Mouse (Mus musculus) cerebellum, postnatal 36 days (tissue): Measurements from ENCODE around the gene Fastk.
"Not testable (repeated sequence)": the region's sequence is repeated elsewhere in the genome, so short reads cannot be mapped to it uniquely, and the experiment has no call there.

Source experiments
- DNase-seq, 2 experiments: peaks; one replicate each; pipeline ENCODE4 v3.0.0; 2021 to 2022; ENCODE audit warnings: mixed read lengths in 2 of 2

The Fastk gene

DNA sequence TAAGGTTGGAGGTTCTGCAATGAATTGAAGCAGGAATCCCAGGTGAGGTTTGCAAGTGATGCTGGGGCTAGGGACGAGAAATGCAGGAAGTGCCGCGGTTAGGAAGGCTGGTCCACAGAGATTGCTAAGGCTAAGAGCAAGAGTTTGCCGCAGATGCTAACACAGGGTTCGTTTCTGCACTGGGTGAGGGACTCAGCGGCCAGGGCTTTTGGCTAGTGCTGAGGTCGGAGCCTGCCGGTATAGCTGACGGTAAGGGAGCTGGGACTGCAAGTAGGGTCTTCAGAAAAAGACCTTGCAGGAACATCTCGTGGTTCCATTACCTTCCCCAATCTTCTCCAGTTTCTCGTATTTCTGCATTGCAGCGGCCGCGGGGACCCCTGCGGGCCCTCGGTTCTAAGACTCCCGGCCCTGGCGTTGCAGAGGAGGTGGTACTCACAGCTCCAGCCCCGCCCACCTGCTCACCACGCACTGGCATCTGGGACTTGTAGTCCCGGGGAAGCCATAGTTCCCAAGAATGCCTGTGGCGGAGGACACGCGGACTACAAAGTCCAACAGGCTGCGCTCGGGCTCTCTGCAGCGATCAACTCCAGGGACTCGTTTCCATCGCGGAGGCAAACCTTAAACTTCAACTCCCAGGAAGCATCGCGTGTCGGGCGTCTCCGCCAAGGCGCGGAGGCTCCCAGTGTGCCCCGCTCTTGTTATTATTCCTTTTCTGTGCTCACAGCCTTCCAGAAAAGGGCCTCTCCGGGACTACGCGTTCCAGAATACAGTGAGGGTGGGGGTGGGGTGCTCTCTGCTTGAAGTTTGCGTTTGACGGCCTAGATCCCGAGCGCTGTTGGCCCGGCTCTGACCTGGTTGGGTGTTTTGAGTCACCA is 21.7 kb downstream of the Fastk start, which contains the start of the genes Cdk5 and Slc4a2:
Gene Cdk5, minus strand, starts transcription at position 402 of the 875 bp plus-strand sequence.
Gene Slc4a2, plus strand, starts transcription at position 709 of the 875 bp plus-strand sequence.
- DNase-seq, result peak; percentile 98

DNA sequence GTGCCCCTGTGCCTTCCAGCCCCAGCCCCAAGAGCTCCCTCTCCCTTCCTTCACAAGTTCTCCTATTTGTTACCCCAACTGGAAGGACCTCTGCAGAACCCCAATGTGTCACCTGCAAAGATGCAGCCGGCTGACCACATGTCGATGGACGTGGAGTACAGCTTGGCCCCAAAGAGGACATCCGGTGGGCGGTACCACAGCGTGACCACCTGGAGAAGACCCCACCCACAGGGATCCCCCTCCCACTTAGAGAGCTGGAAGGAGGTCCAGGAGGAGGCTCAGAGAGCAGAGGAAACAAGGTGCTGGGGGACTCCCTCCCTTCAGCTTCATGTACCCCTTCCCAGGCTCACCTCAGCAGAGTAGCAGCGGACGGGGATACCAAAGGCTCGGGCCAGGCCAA is 24.7 kb downstream of the Fastk start:
- DNase-seq, result no peak

DNA sequence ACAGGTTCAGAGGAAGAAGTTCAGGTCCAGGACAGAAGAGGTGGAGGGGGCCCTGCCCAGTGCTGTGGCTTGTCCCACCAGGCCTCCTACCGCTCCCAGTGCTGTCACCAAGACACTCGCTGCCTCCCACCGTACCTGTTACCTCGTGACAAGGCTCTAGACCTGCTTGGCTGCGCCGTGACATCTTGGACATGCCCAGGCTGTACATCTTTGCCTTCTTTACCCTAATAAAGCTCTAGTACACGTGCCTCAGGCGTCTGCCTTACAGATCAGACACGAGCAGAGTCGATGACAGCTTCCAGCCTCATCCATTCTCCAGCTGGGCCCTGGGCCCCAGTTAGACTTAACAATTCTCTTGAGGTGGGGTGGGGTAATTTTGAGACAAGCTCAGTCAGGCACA is 27.5 kb downstream of the Fastk start:
- no peak for DNase-seq

DNA sequence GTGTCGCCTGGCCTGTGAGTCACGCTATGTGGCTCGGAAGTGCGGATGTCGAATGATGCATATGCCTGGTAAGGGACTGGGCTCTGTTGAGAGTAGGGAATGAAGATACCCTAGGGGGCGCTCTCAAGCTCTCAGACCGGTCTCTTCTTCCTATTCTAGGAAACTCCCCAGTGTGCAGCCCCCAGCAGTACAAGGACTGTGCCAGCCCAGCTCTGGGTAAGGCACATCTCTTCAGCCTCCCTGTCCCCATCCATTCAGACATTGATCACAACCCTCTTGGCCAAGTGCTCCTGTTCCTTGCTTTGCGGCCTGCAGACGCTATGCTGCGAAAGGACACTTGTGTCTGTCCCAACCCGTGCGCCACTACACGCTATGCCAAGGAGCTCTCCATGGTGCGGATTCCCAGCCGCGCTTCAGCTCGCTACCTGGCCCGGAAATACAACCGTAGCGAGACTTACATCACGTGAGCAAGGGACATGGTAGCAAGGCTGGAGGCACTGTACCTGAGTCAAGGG is 28.8 kb downstream of the Fastk start:
- DNase-seq, result peak; percentile 68 to 78

DNA sequence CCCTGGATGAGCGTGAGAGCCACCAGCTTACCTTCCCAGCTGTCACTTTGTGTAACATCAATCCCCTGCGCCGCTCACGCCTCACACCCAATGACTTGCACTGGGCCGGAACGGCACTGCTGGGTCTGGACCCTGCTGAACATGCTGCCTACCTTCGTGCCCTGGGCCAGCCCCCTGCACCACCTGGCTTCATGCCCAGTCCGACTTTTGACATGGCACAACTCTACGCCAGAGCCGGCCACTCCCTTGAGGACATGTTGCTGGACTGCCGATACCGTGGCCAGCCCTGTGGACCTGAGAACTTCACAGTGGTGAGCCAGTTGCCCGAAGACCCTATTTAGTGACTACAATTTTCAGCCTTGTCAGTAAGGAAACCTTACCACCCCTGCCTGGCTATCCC is 31.1 kb downstream of the Fastk start:
- no peak for DNase-seq

DNA sequence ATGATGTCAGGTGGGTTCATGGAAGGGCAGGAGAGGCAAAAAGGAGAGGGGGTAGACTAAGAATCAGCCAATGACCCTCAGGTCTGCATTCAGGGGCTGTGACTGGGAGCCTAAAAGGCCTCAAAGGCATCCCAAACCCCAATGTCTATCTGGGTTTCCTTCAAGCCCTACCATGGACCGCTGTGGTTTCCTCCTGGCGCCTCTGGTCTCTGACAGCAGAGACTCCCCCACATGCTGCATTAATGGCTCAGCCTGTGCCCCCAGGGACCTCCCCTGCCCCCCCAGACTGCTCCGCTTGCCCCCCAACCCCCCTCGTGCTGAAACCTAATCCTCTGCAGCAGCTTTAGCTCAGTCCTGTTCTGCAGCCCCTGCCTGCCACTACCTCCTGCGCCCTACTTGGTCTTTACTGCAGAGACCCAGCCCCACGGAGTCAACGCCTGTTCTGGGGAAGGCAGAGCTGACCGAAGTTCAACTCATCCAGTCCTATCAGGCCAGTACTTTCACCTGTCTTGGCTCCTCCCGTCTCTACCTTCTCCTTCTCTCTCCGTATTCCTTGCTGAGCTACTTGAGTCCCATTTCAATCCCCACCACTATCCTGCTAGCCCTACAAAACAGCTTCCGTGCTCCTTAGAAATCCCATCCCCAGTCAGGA is 31.9 kb downstream of the Fastk start, which contains the start of gene Asic3:
Gene Asic3, plus strand, starts transcription at position 351 of the 652 bp plus-strand sequence.
- no peak for DNase-seq

DNA sequence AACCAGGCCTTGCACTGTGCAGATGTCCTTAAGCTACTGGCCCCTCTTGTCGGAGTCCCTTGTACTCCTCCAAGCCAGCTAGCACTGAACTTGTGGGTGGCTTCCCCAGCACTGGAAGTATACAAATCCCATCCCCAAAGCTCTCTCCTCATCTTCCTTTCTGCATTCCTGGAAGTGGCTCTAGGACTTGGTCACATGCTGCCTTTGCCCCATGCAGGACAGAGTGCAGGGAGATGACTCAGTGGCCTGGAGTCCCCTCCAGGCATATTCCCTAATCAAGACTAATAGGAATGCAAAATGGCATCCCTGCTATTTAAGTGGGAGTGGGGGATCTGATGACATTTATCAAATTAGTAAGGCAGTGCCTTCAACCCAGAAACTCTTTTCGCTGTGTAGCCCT is 33.0 kb downstream of the Fastk start:
- DNase-seq, result no peak

DNA sequence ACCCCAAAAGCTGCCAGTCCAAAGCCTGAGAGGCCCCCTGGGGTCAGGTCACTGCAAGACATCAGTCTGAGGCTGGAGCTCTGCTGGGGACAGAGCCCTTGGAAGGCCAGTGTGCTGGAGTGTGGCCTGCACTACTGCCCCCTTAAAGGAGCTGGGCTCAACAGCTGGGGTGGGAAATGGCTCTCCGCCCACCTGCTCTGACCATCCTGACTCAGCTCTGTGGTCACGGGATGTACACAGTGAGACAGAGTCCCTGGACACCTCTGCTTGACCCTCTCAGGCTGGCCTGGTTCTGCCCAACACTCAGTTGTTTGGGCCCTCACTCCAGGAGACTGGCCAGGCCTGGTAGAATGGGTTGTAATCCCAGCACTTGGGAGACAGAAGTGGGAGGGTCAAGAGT is 35.6 kb downstream of the Fastk start:
- DNase-seq, result no peak

DNA sequence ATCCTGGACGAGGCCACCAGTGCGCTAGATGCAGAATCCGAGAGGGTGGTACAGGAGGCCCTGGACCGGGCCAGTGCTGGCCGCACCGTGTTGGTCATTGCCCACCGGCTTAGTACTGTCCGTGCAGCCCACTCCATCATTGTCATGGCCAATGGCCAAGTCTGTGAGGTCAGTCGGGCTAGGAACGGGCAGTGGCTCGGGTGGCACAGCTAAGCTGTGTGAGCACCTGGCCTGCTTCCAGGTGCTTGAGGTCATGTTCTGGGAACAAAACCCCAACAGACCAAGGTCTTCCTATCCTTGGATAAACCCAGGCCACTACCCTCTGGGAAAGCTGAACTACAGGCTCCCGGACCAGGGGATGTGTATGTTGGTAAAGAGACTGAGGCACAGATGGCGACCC is 36.4 kb downstream of the Fastk start:
- no peak for DNase-seq

DNA sequence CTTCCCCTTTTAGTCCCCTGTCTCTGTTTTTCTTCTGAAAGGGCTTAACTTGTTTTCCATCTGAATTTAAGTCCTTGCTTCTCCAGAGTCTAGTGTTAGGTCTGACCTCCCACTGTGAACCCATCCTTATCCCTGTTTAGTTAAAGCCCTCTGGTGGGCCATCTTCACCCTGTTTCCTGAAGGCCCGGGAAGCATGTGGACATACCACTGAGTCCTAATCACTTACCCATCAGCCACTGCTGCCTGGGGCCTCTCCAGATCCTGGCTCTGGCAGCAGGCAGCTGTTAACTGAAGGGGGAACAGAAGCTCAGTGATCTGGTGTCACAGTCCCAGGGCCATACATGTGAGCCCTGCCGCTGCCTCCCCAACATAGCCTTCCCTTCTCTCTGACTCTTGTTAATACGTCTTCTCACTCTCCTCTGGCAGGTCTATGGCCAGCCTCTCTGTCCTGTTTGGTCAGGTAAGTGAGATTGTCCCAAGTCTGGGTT is 39.7 kb downstream of the Fastk start:
- no peak for DNase-seq

DNA sequence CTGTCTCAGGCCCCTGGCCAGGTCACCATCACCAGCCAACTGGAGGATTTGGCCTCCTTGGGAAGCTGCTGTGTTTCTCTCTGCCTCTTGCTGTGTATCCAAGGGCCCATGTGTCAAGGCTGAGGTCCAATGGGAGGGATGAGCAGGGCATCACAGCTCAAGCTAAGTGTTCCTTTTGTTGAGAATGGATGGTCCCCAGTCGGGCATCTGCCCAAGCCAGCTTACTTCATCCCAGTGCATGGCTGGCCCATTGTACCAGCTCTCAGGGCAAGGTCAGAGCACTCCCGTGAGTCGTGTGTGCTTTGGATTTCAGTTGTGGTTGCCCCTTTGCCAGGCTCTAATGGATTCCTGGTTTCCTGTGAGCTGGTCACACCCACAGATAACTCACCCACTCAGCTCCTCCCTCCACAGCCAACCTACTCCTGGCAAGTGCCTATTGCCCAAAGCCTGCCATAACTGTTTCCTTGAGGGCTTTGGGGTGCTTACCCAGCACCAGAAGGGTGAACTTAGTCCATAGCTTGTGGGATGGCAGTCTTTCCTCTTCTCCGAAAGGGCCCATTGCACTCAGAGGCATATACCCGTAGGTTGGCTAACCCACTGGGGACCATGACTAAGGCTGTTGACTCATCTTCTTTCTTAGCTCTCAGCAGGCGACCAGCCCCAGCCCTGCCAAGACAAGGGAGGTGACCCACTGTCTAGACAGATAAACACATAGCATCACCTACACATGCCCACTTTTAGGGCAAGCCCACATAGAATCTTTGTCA is 40.3 kb downstream of the Fastk start:
- no peak for DNase-seq

DNA sequence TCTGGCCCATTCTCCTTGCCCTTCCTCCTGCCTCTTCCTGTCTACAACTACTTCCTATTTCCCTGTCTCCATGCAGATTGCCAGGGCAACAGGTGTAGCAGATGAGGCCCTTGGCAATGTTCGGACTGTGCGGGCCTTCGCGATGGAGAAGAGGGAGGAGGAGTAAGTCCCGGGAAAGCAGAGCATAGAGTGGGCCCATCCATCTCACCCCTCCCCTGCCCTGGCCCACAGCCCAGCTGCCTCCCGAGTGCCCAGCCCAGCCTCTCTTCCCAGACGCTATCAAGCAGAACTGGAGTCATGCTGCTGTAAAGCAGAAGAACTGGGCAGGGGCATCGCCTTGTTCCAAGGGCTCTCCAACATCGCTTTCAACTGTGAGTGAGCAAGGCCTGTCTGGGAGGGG is 43.1 kb downstream of the Fastk start:
- no peak for DNase-seq

DNA sequence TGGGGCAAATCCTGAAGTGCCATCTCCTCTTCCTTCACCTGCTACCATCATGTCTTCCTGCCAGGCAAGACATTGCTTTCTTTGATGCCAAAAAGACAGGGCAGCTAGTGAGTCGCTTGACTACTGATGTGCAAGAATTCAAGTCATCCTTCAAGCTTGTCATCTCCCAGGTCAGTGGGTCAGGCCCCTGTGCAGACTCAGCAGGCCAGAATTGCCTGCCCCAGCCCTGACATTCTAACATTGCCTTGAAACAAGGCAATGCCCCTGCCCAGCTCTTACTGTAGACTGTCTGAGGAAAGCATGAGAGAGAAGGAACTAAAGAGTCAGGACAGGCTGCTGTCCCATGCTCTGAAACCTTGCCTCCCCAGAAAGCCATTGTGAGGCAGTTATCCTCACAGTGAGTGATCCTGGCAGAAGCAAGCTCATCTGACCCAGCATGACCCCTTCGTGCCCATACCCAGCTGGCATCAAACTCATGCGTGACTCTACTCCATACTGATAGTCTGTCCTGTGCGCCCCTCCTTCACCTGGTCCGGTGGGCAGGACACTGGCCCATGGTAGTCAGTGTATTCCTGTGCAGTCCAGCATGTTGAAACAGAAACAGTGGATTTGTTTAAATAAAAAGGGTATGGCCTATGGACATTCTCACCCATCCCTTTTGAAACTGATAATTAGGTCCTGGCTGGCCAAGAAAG is 44.0 kb downstream of the Fastk start:
- no peak for DNase-seq

DNA sequence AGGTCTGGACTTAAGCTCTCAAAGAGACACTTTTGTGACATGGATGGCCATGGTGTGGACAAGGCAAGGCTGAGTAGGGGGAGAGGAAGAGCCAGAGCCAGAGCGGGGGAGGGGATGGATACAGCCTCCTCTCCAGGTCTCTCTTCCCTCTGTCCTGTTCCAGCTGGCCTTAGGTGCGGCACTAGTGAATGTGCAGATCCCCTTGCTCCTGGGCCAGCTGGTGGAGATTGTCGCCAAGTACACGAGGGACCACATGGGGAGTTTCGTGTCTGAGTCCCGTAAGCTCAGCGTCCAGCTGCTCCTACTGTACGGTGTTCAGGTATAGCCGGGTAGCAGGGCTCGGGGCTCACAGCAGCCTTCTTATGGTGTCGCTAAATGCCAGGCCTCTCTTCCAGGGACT is 44.7 kb downstream of the Fastk start:
- DNase-seq, result no peak

DNA sequence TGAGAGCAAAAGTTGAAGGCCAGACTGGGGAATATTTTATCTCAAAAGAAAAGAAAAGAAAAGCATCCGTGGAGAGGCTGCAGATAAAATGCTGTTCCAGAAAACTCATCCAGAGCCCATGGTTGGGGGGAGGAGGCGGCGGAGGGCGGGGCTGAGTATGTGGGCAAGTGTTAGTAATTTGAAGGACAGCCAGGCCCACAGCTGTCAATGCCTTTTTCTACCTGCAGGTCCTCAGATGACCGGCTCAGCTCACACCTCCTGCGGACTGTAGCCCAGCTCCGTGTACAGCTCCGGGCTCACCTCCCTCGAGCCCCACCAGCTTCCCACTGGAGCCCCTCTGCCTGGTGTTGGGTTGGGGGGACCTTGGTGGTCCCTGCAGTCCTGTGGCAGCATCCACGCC is 45.4 kb downstream of the Fastk start:
- no peak for DNase-seq

DNA sequence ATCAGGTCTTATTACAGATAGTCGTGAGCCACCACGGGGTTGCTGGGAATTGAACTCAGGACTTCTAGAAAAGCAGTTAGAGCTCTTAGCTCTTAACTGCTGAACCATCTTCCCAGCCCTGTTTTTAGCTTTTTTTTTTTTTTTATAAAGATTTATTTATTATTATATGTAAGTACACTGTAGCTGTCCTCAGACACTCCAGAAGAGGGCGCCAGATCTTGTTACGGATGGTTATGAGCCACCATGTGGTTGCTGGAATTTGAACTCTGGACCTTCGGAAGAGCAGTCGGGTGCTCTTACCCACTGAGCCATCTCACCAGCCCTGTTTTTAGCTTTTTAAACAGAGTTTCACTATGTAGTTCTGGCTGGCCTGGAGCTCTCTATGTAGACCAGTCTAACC is 48.8 kb downstream of the Fastk start:
- DNase-seq, result not testable (repeated sequence)

DNA sequence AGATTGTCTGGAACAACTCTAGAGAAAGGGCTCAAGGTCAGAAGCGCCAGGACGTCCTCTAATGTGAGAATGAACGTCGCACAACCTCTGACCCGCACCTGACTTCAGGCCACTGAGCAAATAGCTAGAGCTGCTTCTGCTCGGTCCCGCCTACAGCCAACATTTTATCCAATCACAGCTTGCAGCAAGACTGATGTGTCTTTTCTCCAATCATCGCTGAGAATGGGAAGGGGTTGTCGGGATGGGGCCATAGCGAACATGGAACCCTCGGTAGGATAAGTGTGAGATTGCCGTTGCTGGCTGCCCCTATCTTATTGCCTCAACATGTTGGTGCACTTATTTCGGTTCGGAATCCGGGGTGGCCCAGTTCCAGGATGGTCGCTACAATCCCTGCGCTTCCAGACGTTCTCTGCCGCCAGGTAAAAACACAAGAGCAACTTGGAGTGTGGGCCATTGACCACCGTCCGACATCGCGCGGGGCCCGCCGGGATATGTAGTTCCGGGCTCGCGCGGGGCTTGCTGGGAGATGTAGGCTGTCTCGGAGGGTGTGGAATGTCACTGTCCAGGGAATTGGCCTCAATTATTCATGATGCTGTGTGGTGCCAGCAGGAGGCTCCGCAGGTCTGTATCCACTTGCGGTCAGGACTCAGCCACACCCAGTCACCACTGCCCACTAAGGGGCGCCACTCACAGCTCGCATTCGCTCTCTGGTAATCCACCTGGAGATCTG is 50.8 kb downstream of the Fastk start:
- DNase-seq, result peak; percentile 94 to 97

DNA sequence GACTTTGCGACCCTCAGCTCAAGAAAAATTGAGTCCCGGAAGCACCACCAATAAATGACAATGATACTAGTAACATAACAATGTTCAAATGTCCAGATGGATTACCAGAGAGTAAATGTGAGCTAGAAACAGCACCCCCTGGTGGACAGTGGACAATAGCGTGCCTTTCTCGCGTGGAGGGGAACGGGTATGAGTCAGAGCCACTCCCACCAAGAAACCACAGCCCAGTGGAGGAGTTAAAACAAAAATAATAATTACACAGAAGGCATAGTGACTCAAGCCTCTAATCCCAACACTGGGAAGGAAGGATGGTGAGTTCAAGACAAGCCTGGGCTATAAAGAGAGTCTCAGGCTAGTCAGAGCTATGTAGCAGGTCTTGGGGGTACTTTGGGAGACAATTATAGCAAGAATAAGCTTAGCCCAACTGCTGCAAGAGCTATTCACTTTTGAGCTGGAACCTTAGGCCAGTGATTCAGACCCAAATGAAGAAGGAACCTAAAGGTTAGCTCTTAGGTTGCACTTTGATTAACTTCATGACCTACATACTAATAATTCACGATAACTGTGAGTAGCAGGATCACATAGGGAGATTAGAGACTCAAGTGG is 51.6 kb downstream of the Fastk start, which contains the start of gene Abcb8:
Gene Abcb8, plus strand, starts transcription at position 272 of the 606 bp plus-strand sequence.
- peak; percentile 76 to 83 for DNase-seq

DNA sequence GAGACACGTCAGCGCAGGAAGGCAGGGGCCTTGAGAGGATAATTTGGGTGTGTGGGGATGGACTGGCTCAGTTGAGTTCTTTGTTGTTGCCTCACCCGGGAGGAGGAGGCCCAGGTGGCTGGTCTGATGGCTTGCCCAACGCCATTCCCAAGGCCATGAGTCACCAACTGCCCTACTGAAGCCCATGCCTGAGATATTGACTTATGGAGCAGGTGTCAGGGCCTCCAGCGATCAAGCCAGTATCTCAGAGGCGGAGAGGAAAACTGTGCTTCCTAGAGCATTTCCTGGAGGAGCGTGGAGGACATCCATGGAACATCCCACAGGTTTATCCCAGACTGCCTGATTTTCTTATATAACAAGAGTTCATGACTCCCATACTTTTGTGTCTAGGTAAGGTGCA is 52.4 kb downstream of the Fastk start:
- DNase-seq, result no peak

DNA sequence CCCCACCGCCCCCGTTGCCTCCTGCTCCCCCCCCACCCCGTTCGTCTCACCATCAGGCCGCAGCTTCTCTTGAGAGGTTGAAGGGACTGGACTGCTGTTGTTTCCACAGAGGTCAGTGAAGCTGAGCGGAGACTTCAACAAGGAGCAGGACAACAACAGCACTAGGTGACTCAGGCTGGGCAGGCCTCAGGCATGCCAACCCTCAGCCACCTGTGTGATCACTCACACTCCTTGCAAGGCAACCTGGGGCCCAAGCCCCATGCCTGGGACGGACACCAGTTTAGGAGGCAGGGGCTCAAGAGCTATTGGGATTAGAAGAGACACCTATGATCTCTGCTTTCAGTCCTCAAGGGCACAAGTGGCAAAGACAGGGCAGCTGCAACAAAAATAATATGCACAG is 53.2 kb downstream of the Fastk start, which contains the start of gene Atg9b:
Gene Atg9b, minus strand, starts transcription at position 280 of the 400 bp plus-strand sequence.
- DNase-seq, result no peak

DNA sequence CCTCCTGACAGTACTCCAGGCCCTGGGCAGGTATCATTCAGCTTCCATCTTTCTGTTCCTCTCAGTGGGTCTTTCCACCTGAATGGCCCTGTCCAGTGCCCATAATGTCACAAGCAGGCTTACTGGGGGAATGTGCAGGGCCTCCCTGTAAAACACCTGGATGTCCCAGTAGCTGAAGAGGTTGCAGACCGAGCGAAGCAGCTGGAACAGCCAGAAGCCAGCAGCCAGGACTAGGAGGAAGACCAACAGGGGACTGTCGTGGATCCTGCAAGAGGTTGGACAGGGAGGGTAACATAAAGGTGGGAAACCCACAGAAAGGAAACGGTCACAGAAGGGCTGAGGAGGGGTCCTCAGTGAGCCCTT is 55.4 kb downstream of the Fastk start:
- DNase-seq, result no peak
